Mouse (Mus musculus) hematopoietic multipotent progenitor cell, adult 10-12 weeks (in vitro differentiated cells): ENCODE data around the gene 9130008F23Rik. TPM values are rescaled to one million over a fixed set of nuclear protein-coding genes. Genes with fewer than 3 reads are reported as not detected.

Source experiments
- polyA plus RNA-seq: library from polyadenylated mRNA; stranded (reverse); fragments of >175 nt; gene quantifications from 2 replicates; pipeline ENCODE4 v1.2.3, GENCODE M21; 2012; ENCODE audit warnings: low replicate concordance

Gene 9130008F23Rik
- 0.48 TPM in 1 of 2 replicates, not detected in the other for polyA plus RNA-seq

DNA sequence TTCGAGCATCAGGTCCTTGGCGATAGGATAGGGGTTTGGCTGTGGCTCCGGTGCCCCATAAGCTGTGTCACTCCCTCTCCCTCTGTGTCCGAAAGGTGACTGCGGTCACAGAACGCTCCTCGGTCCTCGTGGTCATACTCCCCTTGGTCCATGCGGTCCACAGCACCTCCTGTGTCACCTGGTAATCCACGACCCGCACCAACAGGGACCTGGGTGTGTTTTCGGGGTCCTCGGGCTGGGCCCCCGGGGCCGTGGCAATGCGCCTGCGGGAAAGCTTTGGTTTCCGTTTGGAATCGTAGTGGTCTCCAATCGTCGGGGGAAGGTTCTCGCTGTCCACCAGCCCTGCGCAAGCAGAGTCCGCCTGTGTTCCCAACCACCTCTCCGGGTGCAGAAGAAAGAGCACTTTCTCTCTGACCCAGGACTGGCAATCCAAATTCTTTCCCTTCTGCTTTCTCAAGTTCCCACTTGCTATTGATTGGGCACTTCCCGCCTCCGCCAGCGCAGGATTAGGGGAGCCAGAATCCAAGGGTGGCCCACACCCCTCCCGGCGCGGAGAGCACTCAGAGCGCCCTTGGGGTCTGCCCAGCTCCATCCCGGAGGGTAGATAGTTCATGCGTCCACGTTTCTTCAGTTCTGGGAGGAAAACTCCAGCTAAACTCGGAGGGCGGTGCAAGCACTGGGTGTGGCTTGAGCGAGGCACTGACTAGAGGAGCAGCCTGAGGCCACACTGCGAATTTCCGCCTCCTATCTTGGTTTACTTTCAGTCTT, at the start of gene 9130008F23Rik:
Gene 9130008F23Rik (minus strand): TSS at position 636 of the 768 bp plus-strand sequence.

DNA sequence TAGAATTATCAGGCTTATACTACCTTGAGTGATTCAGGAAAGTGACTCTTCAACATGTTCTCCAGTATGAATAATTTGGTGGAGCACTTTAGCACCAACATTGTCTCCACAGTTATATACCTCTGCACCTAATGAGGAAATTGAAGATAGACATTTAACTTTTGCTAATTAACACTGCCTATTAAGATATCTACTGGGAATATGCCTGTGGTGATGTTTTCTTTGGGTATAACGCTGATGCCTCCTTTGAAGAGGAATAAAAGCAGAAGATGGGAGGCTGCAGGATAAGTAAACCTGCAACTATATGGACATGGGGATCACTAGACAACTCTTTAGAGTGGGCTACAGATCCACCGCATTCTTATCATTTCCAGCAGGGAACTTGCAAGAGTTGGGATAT, 33.9 kb upstream of the 9130008F23Rik start, which contains the start of gene Glyatl3:
Gene Glyatl3 (minus strand): TSS at position 101 of the 400 bp plus-strand sequence.

Other genes starting within 250 kb of the 9130008F23Rik start
- gene Esp3, start 248.5 kb downstream of the 9130008F23Rik start, polyA plus RNA-seq, result not detected in 2 replicates
- not detected in 2 replicates for gene Esp1, start 153.4 kb downstream of the 9130008F23Rik start, polyA plus RNA-seq
- not detected in 2 replicates for gene Crisp2, start 73.6 kb downstream of the 9130008F23Rik start, polyA plus RNA-seq
- 0.24 and 8.2 TPM in 2 replicates for gene Rhag, start 69.4 kb downstream of the 9130008F23Rik start, polyA plus RNA-seq
- not detected in 2 replicates for gene Glyatl3, start 33.8 kb upstream of the 9130008F23Rik start, polyA plus RNA-seq
- 0.49 and 1.2 TPM in 2 replicates for gene Mut, start 54.1 kb upstream of the 9130008F23Rik start, polyA plus RNA-seq
- gene Cenpq, start 54.5 kb upstream of the 9130008F23Rik start, polyA plus RNA-seq, result 0.24 and 1.9 TPM in 2 replicates